Mouse (Mus musculus): ENCODE results near the gene 4930596D02Rik. TPM values are rescaled to one million over a fixed set of nuclear protein-coding genes. Genes with fewer than 3 reads are reported as not detected.

The 4930596D02Rik gene
- polyA plus RNA-seq (2016; fragmentation: Nextera tagmentation; extraction: Ambion mirVana): not detected in 2 replicates

DNA sequence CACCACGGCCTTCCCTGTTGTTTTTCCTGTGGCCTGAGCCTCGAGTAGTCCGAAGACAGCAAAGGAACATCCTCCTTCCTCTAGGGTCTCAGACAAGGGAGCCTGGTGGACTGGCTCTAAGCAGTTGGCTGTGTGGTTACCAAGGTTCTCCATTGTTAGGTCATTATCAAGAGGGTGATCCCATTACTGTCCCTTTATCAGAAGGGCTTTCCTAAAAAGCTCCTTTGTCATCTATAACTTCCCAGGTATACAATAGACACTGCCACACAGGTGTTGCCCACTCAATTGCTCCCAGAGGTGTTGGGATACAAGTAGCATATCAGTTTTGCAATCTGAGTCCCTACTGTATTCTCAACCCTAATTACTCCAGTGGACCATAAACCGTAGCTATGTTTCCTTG, at the start of gene 4930596D02Rik:
Gene 4930596D02Rik (minus strand): TSS at position 101 of the 400 bp plus-strand sequence.
- Histone ChIP-seq H3K9me3 (replicated peaks) (no peaks in the 10 kb centered on the region), H3K4me2 (replicated peaks) (no peak within 1 kb of the TSS), H3K9ac (no peak within 1 kb of the TSS), H3K36me3 (no peaks in the 10 kb centered on the region), H3K27ac (no peak within 1 kb of the TSS), H3K4me1 (no peaks in the 10 kb centered on the region), H3K4me3 (no peak within 1 kb of the TSS), H3K27me3 (no peaks in the 10 kb centered on the region)
- ATAC-seq (ENCODE audit: low FRiP score): no peak
- WGBS: 78% methylated on average over 4 of the region's 4 CpGs

DNA sequence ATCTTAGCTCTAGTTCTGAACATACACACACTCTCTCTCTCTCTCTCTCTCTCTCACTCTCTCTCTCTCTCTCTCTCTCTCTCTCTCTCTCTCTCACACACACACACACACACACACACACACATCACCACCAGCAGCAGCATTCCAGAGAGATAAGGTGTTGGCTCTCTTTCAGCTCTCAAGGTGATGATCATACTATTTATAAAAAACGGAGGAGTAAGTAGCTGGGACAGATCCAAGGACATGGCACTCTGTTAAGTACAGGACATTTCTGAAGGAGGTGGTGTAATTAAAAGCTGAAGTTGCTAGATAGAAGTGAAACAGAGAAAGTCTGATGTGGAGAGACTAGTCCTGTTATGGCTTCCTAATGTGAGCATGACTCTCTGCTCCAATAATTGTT, 41.5 kb upstream of the 4930596D02Rik start:
- Histone ChIP-seq H3K4me2 (replicated peaks) (no peak overlapping the region), H3K4me1 (no peaks in the 10 kb centered on the region), H3K27ac (no peak overlapping the region), H3K4me3 (no peak overlapping the region), H3K9ac (no peak overlapping the region), H3K36me3 (no peaks in the 10 kb centered on the region), H3K9me3 (replicated peaks) (no peaks in the 10 kb centered on the region), H3K27me3 (no peaks in the 10 kb centered on the region)
- 92% methylated on average over 1 of the region's 1 CpGs for WGBS
- ATAC-seq (ENCODE audit: low FRiP score): no peak

DNA sequence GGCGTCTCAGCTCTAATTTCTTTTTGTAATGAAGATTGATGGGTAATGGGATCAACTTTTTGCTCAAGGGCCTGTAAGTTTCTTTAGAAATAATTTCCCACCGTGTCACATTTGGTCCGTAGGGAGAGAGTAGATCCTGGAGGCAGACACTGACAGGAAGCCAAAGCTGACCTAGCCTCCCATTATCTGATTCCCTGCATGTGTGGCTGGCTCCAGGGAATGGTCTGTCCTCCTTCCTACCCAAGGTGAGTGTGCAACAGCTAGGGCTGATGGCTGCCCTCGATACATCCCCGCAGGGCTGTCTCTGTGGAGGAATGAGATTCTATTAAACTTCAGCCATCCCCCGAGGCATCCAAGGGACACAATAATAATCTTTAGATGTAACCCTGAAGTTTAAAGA, 33.5 kb upstream of the 4930596D02Rik start:
- no peaks in the 10 kb centered on the region for H3K27me3 ChIP-seq
- H3K4me3 ChIP-seq: no peak overlapping the region
- no peaks in the 10 kb centered on the region for H3K36me3 ChIP-seq
- H3K27ac ChIP-seq: no peak overlapping the region
- no peak overlapping the region for H3K9ac ChIP-seq
- H3K9me3 ChIP-seq (replicated peaks): no peaks in the 10 kb centered on the region
- no peak overlapping the region for H3K4me2 ChIP-seq (replicated peaks)
- no peaks in the 10 kb centered on the region for H3K4me1 ChIP-seq
- WGBS: 78% methylated on average over 6 of the region's 6 CpGs
- ATAC-seq (ENCODE audit: low FRiP score): no peak

DNA sequence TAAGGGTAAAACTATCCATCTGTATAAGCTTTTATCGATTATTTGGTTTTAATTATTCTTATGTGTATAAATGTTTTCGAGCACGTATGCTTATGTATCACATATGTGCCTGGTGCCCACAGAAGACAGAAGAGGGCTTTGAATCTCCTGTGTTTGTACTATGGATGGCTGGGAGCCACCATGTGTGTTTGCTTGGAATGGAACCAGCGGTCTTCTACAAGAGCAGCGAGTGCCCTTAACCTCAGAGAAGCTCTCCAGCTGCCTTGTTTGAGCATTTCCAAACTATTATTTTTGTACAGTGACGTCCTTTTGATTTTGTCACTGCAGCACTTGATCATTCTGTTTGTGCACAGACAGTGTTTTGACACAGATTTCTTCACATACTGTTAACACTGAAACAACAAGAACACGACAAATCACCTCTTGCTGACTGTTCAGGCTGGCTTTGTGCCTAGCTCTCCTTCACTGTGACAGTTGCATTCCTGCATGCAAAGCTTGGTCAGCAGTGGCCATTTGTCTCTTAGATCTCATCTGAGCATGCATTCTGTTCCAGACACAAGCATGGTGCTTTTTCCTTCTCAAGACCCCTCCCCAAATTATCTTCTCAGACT, 30.4 kb upstream of the 4930596D02Rik start:
- H3K9me3 ChIP-seq (replicated peaks): no peaks in the 10 kb centered on the region
- no peaks in the 10 kb centered on the region for H3K27me3 ChIP-seq
- no peak overlapping the region for H3K4me3 ChIP-seq
- no peak overlapping the region for H3K27ac ChIP-seq
- H3K36me3 ChIP-seq: no peaks in the 10 kb centered on the region
- ATAC-seq (ENCODE audit: low FRiP score): no peak
- no peaks in the 10 kb centered on the region for H3K4me1 ChIP-seq
- 83% methylated on average over 7 of the region's 7 CpGs for WGBS
- H3K9ac ChIP-seq: no peak overlapping the region
- H3K4me2 ChIP-seq (replicated peaks): no peak overlapping the region

DNA sequence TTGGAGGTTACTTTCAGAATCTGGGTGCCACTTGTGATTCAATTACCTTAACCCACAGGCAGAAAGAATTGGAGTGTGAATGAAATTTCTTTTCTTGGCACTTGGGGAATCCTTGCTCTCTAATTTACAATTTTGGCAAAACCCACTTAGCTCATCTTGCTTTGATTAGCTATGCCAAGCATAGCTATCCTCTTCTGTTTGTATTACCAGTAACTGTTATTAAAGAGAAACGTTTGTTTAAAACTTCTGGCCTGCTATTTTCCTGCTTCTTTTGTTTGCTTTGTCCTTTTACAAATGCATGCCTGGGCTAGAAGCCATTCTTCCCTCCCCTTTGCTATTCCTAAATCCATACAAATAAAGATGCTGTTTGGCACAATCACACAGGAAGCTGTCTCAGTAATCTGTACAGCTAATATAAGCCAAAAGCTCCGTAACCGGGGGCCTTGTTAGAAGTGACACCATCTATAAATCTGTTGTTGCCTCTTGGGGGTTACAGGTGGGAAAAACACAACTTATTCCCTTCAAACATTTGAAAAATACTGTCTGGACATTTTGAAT, 19.0 kb downstream of the 4930596D02Rik start:
- Histone ChIP-seq H3K4me1 (no peaks in the 10 kb centered on the region), H3K36me3 (no peaks in the 10 kb centered on the region), H3K9ac (no peak overlapping the region), H3K27me3 (no peaks in the 10 kb centered on the region), H3K9me3 (replicated peaks) (no peaks in the 10 kb centered on the region), H3K4me2 (replicated peaks) (no peak overlapping the region), H3K27ac (no peak overlapping the region), H3K4me3 (no peak overlapping the region)
- WGBS: 59% methylated on average over 3 of the region's 3 CpGs
- ATAC-seq (ENCODE audit: low FRiP score): no peak

DNA sequence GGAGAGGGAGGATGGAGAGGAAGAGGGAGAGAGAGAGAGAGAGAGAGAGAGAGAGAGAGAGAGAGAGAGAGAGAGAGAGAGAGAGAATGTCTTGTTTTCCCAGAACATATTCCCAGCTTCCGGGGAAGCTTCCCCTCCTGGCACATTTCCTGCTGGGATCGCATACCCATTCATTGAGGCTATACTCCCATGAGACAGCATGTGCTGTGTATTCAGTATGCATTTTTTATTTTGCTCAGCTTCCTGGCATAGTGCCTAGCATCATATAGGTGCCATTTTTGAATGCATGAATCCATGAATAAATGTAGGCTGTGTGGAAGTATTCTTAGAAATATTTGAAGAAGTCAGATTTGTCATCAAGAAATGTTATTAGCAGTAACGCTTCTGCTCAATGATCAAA, 31.7 kb downstream of the 4930596D02Rik start:
- Histone ChIP-seq H3K4me3 (no peak overlapping the region), H3K4me1 (no peaks in the 10 kb centered on the region), H3K27me3 (no peaks in the 10 kb centered on the region), H3K9me3 (replicated peaks) (no peaks in the 10 kb centered on the region), H3K27ac (no peak overlapping the region), H3K36me3 (no peaks in the 10 kb centered on the region), H3K9ac (no peak overlapping the region), H3K4me2 (replicated peaks) (no peak overlapping the region)
- 67% methylated on average over 3 of the region's 3 CpGs for WGBS
- ATAC-seq (ENCODE audit: low FRiP score): no peak

DNA sequence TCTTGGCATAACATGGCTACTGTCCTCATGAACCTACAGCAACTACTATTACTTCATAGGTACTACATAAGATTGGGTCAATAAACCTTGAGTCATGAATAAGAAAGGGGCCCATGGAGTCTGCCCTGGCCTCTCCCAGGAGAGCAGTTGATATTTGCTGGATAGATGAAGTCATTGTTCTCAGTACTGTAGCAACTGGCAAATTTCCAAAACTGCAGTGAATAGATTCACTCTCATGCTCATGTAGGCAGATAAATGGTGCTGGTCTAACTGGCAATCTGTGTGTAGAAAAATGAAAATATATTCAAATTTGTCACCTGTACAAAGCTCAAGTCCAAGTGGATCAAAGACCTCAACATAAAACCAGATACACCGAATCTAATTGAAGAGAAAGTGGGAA, 38.5 kb downstream of the 4930596D02Rik start:
- 91% methylated on average over 1 of the region's 1 CpGs for WGBS
- Histone ChIP-seq H3K4me1 (no peaks in the 10 kb centered on the region), H3K27ac (no peak overlapping the region), H3K27me3 (no peaks in the 10 kb centered on the region), H3K9me3 (replicated peaks) (no peaks in the 10 kb centered on the region), H3K4me3 (no peak overlapping the region), H3K4me2 (replicated peaks) (no peak overlapping the region), H3K9ac (no peak overlapping the region), H3K36me3 (no peaks in the 10 kb centered on the region)
- ATAC-seq (ENCODE audit: low FRiP score): no peak

All from hindbrain, embryonic 12.5 days (tissue).